Mouse (Mus musculus): ENCODE data around the gene Fgf15.

Fgf15 gene

DNA sequence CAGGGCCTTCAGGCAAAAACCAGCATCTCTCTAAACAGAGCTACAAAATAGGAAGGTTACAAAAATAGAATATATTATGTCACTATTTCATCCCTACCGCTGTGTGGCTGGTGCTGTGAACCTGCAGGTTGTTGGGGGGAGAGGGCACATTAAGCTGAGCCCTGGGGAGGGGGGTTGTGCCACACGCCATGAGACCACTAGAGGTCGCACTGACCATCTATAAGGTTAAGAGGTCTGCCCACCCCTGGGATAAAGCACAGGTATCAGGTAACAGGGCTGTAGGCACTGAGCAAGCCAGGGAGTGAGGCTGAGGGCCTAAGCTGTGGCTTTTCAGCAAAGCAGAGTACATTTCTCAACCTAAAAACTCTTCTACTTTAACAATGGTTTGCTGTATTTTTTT lies 35.4 kb downstream of the Fgf15 start:
- no peak for DNase-seq (ENCODE audit: low spot score in 2 of 2)

DNA sequence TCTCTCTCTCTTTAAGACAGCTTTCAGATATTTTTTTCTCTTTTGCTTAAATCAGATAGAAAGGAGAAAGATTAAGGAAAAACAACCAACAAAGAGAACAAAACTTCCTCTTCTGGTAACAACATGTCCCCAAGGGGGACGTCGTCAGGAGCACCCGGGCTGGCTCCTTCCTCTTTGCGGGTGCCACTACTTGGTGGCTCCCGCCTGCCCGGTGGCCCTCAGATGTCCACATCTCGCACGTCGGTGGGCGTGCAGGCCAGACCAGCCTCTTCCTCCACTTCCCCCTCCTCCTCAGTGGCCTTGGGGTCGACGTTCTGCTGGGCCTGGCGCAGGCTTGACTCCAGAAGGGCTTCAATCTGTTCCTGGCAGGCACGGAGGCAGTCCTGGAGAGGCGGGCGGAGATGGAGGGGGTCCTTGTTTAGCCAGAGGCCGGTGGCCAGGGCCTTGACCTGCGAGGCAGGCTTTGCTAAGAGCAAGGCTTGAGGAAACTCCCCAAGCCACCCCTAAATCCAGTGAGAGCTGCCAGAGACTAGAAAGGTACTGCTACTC lies 36.1 kb downstream of the Fgf15 start:
- DNase-seq (ENCODE audit: low spot score in 2 of 2) = no peak

DNA sequence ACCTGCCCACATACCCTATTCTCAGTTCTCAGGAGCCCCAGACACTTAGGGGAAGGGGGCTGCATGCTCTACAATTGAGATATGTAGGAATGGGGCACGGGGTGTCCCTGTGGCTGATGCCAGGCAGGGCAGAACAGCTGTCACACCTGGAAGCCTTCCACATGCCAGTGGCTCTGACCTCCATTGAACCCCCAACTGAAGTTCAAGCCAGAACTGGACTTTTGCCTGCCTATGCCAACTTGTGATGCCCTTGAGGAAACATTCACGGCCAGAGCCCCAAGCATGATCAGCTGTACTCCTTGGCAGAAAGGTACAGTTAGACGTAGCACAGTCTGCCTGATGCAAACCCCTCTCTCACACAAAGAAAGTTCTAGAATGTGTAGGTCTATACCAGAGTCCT lies 37.0 kb downstream of the Fgf15 start:
- no peak for DNase-seq (ENCODE audit: low spot score in 2 of 2)

DNA sequence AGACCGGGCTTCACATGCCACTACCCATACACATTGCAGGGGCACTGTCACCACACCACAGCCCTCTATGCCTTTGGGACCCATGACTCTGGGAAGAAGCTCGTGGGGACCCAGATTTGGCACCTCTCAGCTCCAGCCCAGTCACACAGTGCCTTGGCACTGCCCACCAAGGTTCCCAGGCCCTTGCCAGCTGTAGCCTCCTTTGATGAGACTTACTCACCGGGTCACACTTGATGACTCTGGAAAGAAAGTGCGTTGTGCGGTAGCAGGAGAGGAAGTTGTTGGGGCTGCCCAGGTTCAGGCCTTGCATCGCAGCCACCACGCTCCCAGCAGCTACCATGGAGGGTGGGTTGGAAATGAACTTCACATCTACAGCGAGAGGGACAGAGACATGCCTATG lies 37.5 kb downstream of the Fgf15 start:
- no peak for DNase-seq (ENCODE audit: low spot score in 2 of 2)

DNA sequence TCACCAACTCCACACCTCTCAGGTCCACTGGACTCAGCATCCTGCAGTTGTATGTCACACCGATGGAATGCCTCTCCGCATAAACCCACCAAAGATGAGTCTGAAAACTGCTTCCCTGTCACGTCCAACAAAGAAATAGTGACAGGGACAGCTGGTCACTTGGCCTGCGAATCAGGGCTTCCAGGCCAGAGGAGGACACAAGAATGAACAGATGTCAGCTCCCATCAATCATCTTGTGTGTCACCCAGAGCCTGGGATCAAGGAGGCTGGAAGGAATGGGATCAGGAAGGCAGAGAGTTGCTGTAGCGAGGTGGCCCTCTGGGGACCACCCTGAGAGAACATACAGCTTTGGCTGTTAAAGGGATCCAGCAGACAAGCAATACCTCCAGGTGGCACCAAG lies 38.6 kb downstream of the Fgf15 start:
- DNase-seq (ENCODE audit: low spot score in 2 of 2) = no peak

DNA sequence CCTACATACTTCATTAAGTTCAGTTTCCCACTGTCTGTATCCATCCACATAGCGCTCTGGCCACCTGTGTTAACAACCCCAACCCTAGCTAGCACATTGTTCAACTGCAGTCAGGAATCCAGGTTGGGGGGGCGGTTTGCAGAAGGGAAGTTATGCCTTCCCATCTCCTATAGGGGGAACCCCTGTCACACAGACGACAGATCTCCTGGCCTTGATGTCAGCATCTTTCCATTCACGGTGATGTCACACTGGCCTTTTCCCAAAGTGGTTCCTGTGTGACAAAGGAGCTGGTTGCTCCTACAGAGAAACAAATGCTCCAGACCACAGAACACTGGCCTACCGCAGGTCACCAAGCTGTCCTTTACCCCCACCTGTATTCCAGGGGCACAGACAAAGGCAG lies 39.2 kb downstream of the Fgf15 start:
- peak in 1 of 2 experiments; percentile 59 for DNase-seq (ENCODE audit: low spot score in 2 of 2)

DNA sequence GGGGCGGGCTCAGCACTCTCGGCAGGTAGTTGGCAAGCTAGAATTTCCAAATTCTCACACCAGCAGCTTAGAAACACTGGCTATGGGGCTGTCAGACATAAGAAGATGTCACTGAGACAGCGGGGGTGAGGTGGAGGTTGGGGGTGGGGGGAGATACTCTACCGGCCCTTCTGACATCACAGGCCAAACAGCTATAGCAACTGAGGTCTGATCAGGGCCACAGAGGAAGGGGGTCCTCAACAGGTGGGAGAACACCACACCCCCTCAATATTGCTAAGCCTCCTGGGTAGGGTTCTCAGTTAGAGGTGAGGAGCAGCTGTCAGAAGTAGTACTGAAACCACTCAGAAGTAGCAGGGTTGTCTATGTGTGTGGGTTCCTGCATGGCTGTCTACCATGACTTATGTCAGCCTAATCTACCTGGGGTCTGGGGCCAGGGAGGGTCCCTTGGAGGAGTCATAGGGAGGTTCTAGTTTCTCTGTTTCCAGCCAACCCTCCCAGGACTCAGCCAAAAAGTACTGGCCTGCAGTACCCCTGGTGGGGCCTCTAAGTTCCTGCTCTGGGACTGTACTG lies 40.1 kb downstream of the Fgf15 start:
- no peak for DNase-seq (ENCODE audit: low spot score in 2 of 2)

DNA sequence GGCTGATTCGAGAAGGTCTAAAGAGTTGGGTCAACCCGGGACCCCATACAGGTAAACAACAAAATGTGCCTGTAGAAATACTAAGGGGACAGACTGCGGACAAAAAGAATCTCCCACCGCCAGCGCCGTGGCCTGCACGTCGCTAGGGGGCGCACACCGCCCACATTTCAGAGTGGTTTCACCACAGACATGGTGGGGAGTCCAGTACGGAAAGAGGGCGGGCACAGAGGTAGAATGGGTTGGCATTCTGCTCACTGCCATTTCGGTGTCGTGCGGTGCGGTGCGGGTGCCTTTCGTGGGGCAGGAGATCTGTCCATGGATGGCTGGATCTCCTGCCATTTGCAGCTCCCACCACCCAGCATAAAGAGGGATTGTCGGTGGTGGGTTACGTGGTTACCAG lies 41.2 kb downstream of the Fgf15 start:
- peak; percentile 93 to 94 for DNase-seq (ENCODE audit: low spot score in 2 of 2)

DNA sequence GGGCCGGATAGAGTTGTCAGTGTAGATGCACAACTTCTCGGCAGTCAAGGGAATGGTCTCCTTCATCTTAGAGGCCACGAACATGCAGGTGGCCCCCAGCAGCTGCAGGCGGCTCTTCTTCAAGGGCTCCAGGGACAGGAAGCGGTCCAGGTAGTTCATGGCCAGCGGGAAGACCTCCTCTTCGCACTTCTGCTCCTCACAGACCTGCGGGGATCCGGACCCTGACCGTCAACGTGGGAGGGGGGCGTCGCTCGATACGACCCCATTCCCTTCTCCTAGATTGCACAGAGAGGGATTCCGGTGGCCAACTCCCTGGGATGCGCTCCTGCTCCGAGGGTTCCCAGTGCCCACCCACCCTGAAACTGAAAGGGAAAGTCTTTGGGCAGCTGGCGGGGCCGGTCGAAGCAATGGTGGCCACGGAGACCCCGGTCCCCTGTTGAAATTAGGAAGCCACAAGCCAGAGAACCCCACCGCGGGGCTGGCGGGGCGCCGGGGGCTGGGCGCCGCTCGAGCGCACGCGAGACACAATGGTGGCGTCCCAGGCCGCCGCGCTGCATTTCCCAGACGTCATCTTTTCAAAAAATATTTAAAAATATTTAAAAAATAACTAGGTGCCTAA lies 41.7 kb downstream of the Fgf15 start:
- no peak for DNase-seq (ENCODE audit: low spot score in 2 of 2)

DNA sequence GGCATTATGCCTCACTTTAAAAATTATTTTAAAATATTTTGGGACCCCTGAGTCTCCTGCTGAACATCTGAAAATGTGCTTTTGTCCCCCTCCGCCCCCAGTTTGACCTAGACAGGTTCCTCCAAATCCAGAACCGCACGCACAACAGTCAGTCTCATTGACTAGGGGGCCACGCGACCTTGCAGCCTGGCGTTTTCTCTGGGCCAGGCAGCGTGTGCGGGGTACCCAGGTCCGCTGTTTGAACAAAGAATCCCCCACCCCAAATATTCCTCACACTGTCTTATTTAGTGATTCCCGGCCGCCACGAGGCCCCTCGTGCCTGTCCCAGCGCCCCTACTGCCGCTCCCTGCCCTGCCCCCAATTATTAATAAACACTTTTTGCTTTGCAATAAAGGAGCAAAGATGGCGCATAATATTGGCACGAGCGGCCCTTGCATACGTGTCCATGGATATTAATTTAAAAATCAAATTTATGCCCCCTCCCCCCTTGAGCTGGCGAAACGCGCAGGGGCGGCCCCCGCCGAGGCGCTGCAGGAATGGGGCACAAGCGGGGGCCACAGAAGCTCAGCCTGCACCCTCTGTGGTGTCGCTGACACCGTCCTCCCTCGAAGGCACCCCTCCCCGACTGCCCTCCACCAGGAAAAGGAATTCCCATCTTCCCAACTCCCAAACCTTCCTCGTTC lies 42.5 kb downstream of the Fgf15 start:
- DNase-seq (ENCODE audit: low spot score in 2 of 2) = no peak

DNA sequence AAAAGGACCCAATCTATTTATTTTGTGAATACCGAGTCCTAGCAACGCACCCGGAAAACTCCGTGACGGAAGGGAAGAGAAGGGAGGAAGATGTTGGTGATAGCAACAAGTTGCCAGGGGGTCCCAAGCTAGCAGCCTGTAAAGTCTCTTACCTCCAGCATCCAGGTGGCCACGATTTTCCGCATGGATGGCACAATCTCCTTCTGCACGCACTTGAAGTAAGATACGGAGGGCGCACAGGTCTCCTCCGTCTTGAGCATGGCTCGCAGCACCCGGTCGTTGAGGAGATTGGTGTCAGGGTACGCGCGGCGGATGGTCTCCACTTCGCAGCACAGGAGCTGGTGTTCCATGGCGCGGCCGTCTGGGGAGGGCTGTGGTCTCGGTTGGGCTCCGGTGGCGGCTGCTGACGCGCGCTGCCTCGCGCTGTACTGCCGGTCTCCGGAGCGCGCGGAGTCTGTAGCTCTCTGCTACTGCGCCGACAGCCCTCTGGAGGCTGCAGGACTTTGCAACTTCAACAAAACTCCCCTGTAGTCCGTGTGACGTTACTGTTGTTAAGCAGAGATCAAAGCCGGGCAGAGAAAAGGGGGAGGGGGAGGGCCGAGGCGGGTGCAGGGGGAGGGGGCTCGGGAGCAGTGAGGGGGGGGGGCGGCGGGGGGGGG lies 43.1 kb downstream of the Fgf15 start, which contains the start of gene Ccnd1:
TSS of gene Ccnd1 (minus strand) at position 582 of the 659 bp plus-strand sequence.
- DNase-seq (ENCODE audit: low spot score in 2 of 2) = peak; percentile 63 to 77

DNA sequence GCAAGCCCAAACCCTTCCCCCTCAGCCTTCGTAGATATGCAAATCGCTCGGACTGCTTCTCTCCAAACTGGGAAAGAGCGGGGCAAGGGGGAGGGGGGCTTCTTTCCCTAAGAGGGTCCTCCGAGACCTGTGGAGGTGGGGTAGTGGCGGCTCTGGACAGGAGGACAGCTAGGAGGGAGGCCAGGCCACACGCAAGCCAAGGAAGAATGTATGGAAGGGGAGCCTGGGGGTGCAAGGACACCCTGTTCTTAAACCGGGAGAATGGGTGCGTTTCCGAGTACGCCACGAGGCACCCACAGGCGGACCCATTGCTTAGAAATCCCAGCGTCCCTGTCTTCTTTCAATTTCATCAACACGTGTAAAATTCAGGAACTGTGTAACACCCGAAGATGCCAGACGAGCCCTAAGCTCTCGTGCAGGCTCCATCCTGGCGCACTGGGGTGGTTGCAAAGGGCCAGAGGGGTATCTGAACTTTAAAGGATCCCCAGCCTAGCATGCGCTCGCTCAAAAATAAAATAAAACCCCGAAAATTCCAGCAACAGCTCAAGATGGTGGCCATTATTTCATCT lies 43.8 kb downstream of the Fgf15 start:
- no peak for DNase-seq (ENCODE audit: low spot score in 2 of 2)

DNA sequence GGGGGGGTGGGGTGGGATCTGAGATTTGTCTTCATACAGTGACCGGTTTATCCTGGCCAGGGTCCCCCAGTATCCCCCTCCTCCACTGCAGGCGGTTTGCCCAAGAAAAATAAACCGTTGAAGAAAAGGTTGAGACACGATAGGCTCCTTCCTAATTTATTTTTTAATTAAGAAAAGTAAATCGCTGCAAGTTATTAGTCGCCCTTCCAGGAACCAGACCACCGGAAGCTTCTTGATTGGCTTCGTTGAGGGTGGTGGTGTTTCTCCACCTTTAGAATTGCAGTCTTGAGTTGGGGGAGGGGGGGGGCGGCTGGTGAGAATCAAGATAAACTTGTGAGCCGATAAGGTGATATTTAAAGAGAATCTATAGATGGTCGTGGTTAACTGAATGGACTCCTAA lies 44.3 kb downstream of the Fgf15 start:
- DNase-seq (ENCODE audit: low spot score in 2 of 2) = no peak

DNA sequence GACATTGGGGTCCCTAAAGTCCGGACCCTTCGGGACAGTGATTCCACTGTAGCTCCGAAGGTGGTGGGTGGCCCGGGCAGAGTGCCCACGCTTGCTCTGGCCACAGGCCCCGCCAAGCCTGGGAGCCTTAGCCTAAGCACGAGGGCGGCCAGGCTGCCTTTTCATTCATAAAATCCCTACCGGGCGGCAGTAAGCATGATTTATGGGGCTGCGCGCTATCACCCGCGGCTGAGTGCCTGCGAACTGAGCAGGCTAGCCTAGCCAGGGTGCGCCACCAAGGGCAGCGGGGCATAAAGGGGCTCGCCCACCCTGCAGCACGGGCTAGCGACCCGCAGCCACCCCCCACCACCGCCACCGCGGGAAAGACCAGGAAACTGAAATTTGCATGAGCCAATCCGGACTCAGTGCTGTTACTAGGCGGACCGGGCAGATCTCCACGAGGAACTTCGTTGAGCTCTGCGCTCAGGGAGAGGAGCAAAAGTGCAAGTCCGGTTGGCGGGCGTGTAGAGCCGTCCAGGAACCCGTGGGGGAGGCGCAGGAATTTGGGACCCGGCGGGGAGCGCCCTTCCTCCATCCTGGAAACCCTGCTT lies 45.0 kb downstream of the Fgf15 start:
- DNase-seq (ENCODE audit: low spot score in 2 of 2) = peak; percentile 61 to 78

DNA sequence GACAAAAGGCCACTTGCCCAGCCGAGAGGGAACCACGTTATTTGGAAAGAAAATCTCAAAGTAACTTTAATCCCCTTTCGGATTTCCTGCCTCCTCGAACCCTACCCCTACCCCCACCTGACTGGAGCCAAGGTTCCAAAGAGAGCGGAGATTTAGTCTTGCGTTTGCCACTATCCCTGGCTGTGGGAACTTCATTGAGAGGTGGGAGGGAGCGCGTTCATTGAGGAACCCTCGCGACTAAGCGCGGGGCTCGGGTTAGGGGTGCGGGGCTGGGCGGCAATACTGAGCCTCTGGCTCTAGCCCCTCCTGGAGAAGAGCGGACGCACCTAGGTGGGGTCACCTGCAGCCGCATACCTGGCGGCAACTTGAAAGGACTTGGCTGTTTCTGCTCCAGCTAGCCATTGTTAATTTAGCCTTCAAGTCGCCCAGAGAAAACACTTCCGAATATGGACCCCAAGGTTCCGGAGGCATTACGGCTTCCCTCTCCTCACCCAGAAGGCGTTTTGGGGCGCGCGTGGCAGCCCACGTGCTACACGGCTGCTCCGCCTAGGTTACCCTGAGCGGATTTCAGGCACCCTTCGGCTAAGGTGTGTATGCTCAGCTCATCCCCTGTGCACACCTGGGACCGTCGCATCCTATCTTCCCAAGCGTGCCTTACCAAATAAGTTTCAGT lies 45.9 kb downstream of the Fgf15 start:
- DNase-seq (ENCODE audit: low spot score in 2 of 2) = no peak

DNA sequence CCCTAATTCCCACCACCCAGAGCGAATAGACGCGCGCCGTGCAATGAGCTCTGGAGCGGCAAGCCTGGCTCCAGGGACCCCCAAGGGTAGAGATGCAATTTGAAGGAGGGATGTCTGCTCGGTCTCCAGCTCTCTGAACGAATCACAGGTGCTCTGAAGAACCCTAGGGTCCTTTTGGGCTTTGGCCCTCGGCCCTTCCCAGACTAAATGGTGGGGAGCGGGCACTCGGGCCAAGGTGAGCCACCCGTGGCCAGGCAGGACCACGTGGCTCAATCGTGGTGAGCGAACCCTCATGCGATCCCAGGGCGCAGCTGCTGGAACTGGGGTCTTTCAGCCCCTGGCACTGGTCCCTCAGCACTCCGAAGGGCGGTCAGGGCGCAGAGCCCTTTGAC lies 46.4 kb downstream of the Fgf15 start:
- no peak for DNase-seq (ENCODE audit: low spot score in 2 of 2)

DNA sequence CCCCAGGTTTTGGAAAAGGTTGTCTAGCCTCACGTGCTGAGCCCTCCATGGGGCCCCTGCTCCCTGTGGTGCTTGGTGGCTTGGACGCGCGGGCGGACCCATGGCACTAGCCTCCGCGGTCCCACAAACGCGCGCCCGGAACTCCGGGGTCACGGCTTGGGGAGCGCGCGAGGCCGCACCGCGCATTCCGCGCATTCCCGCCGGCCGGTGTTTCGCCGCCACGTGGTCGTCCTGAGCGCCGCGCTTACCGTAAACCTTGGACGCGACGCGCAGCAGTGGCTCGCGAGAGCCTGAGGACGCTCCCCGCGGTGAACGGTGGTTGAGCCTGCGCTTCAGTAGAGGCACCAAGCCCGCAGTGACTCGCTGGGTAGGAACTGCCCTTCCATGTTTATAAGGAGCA lies 46.9 kb downstream of the Fgf15 start:
- peak; percentile 72 to 78 for DNase-seq (ENCODE audit: low spot score in 2 of 2)

Measured in right cerebral cortex, adult 2 months (tissue).